Mouse (Mus musculus) stomach, embryonic 15.5 days (tissue): ENCODE measurements at regions not wholly inside any gene's neighbourhood (a gene's known extent, or its start where the extent isn't known, plus 50 kb on each side); places are given as distances from the start of the nearest gene placed in this dataset.

Experiments
- ATAC-seq: fragments of 200-750 bp; cut with Nextera tagmentation; 2 replicates; pipeline ENCODE4 v1.8.0; 2017; ENCODE audit warnings: low read depth, moderate number of reproducible peaks, moderate TSS enrichment; ENCODE audit not compliant: insufficient read depth, low FRiP score
- H3K27ac ChIP-seq: fragments of 300-500 bp; sonication (generic); 2 replicates; pipeline ENCODE4 v1.5.1; 2015; ENCODE audit warnings: mild to moderate bottlenecking, inconsistent platforms
- H3K27me3 ChIP-seq: fragments of 300-500 bp; sonication (generic); replicated peaks from 2 replicates; pipeline ENCODE4 v1.6.1; 2015; ENCODE audit warnings: inconsistent platforms
- H3K36me3 ChIP-seq: fragments of 300-500 bp; sonication (generic); 2 replicates; pipeline ENCODE4 v1.6.1; 2015; ENCODE audit warnings: inconsistent platforms
- H3K4me1 ChIP-seq: fragments of 300-500 bp; sonication (generic); 2 replicates; pipeline ENCODE4 v1.6.1; 2015; ENCODE audit warnings: inconsistent platforms
- H3K4me2 ChIP-seq: fragments of 300-500 bp; sonication (generic); 2 replicates; pipeline ENCODE4 v1.6.1; 2015; ENCODE audit warnings: mild to moderate bottlenecking, inconsistent platforms
- H3K4me3 ChIP-seq: fragments of 300-500 bp; sonication (generic); replicated peaks from 2 replicates; pipeline ENCODE4 v1.5.1; 2015; ENCODE audit warnings: inconsistent platforms
- H3K9ac ChIP-seq: fragments of 300-500 bp; sonication (generic); 2 replicates; pipeline ENCODE4 v1.6.1; 2015; ENCODE audit warnings: inconsistent platforms
- H3K9me3 ChIP-seq: fragments of 300-500 bp; sonication (generic); 2 replicates; pipeline ENCODE4 v1.6.1; 2016; ENCODE audit warnings: inconsistent platforms
- whole genome bisulfite sequencing: fragments of 180-500 bp; shearing (Covaris S2); methylation state at CpG from one replicate; pipeline ENCODE4 v1.1.7; 2015; 5-methylcytosine and 5-hydroxymethylcytosine counted together

DNA sequence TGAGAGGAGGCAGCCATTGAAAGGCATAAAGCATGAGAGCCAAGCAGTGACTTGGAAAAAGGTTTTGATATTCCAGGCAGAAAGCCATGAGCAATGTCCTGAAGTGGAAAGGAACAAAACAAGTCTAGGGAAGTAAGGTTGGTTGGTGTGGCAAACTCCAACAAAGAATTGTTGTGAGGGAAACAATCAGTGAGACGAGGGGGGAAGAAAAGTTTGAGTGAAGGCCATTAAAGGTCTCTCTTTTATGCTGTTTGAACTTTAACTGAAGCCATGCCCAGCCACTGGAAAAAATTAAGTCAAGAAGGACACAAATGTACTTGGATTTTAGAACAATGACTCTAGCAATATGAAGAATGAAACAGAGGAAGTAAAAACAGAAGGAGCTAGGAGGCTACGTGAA lies 680.0 kb downstream of the Ttll7 start:
- ATAC-seq: no peak
- WGBS: 75% methylated on average over 2 of the region's 2 CpGs

DNA sequence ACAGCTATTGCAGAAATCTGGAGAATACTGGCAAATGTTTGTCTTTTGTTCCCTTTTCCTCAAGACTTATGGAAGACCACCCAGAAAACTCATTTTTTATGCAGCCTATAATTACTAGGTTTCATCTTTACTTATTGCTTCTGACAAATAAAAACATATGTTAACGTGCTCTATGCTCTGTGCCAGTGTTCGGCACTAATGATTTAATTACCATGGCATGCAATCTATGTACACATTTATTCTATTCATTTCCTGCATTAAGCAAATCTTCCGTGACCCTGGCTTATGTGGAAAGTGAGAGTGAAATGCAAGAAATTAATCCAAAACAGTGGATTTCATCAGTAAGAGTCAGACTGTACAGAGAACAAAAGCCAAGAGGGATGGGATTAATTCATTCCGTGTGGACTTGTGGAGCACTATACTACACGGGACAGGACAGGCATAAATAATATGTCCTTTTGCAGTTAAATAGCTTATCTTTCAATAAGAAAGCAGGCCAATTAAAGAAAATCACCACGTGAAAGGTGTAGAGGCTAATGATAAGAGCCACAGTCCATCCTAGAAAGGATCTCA lies 679.5 kb downstream of the Ttll7 start:
- ATAC-seq: no peak
- Histone ChIP-seq H3K9me3 (no peaks in the 10 kb centered on the region), H3K27ac (no peak overlapping the region), H3K4me3 (no peak overlapping the region), H3K4me2 (no peak overlapping the region), H3K4me1 (no peaks in the 10 kb centered on the region), H3K9ac (no peak overlapping the region), H3K27me3 (no peaks in the 10 kb centered on the region), H3K36me3 (no peaks in the 10 kb centered on the region)
- 66% methylated on average over 6 of the region's 6 CpGs for WGBS

More for the DNA sequence above, 680.0 kb downstream of the Ttll7 start:
- Histone ChIP-seq H3K27me3 (no peaks in the 10 kb centered on the region), H3K9me3 (no peaks in the 10 kb centered on the region), H3K36me3 (no peaks in the 10 kb centered on the region), H3K4me1 (no peaks in the 10 kb centered on the region), H3K4me2 (no peak overlapping the region), H3K9ac (no peak overlapping the region), H3K27ac (no peak overlapping the region), H3K4me3 (no peak overlapping the region)
